Mouse (Mus musculus): Measurements from ENCODE around the gene Spn.

DNA sequence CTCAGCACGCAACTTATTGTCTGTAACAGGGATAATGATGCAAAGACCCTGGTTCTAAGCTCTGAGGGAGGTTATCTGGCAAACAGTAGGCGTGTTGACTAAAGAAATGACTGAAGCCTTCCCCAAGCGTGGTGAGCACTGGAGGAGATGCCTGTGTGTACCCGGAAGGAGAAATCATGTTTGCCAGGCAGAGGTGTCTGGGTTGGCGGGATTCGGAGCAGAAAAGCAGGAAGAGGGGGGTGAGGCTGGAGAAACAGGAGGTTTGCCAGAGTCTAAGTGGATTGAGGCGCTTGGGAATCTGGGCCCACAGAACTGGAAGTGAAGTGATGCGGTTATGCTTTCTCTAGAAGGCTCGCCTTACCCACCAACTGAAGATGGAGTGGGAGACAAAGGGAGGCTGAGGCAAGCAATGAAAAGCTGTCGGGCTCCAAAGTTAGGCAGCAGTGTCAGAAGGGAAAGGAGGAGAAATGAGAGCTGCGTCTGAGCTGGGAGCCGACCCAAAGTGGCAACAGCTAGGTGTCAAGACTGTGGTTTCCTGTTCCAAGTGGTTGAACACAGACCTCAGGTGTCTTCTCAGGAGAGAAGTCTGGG, 25.3 kb downstream of the Spn start:
- no peak for TF ChIP-seq CTCF (IDR thresholded peaks at IDR 0.05)
- no peak for TF ChIP-seq POLR2A (IDR thresholded peaks at IDR 0.05; ENCODE audit: insufficient read depth, low read depth, low read length)

Data from heart, adult 2 months (tissue).